Mouse (Mus musculus) cerebellum, adult 2 months (tissue): ENCODE measurements around the gene Spata31d1d.

ENCODE experiments used
- CTCF ChIP-seq: fragments of 200-500 bp; IDR thresholded peaks from 2 replicates; pipeline ENCODE4 v1.5.1; 2011; ENCODE audit warnings: low read depth, mild to moderate bottlenecking, control low read depth, low read length, moderate library complexity, borderline replicate concordance; ENCODE audit not compliant: insufficient read depth
- POLR2A ChIP-seq: fragments of 200-500 bp; IDR thresholded peaks from 2 replicates; pipeline ENCODE4 v1.6.1; 2011; ENCODE audit warnings: low read length, control low read depth, borderline replicate concordance; ENCODE audit not compliant: insufficient read depth

DNA sequence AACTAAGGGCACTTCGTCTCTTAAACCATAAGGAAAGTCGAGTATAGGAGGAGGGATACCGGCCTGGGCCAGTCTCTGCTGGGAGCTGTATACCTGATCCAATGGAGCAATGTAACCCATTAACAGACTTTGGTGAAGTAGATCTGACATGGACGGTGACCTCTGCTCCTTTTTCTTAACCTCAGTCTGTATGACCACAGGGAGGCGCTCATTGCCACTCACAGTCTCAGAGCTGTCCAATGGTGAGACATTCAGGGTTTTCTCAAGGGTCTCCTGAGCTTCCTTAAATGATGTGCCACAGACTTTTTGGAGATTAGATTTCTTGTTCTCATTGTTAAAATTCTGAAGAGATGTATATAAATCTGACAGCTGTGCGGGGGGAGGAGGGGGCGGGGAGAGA is 41.0 kb downstream of the Spata31d1d start:
- TF ChIP-seq POLR2A = no peak
- TF ChIP-seq CTCF = no peak
